Mouse (Mus musculus): ENCODE results near the gene Glt8d1.

- no peak for TF ChIP-seq POLR2A (IDR thresholded peaks at IDR 0.05; ENCODE audit: low read depth, low read length)
- no peak for TF ChIP-seq CTCF (IDR thresholded peaks at IDR 0.05; ENCODE audit: extremely low read depth, insufficient read depth, insufficient read length, insufficient replicate concordance)
These were observed 844 bp upstream of the Glt8d1 start for GRCm38 (mm10) chr14:31000356-31000755.

Measured in spleen, adult 2 months (tissue).